Mouse (Mus musculus) CH12.LX (cell line): ENCODE data around the gene Riox1.

Source experiments
- CTCF ChIP-seq, 2 experiments: IDR thresholded peaks in 1 of 2; conservative IDR thresholded peaks in 1 of 2; 2 replicates each; pipeline ENCODE4 v1.5.1; 2011 to 2012; ENCODE audit warnings: low read depth in 2 of 2, low read length in 2 of 2, improper control_type of control experiment in 1 of 2, inconsistent platforms in 1 of 2, mild to moderate bottlenecking in 1 of 2, moderate library complexity in 1 of 2
- USF1 ChIP-seq: IDR thresholded peaks from 2 replicates; pipeline ENCODE4 v1.6.1; 2014; ENCODE audit warnings: low read depth, mild to moderate bottlenecking, inconsistent platforms, low read length, improper control_type of control experiment

DNA sequence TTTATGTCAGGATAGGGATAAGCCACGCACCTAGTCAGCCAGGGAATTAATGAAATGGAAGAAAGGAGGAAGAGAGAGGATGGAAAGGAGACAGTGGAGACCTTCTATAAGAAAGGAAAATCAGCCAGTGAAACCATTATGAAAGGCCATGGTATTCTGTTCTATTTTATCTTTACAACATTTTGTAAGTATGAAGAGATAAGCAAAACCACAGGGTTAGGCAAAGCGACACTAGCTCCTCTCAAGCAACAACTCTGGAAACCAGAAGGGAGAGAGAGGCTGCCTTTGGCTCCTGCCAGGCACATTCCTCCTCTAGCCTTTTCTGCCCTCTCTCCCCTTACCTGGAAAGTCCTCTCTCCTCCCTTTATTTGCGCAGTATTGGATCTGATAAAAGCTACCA is 8.5 kb upstream of the Riox1 start:
- TF ChIP-seq CTCF (conservative IDR thresholded peaks at IDR 0.05 in 1 of 2, IDR thresholded peaks at IDR 0.05 in 1 of 2; ENCODE audit: low read depth in 2 of 2, low read length in 2 of 2) (no peak), USF1 (no peak)
